Mouse (Mus musculus): ENCODE data around the gene St6galnac5. TPM values are rescaled to one million over a fixed set of nuclear protein-coding genes. Genes with fewer than 3 reads are reported as not detected.

Gene St6galnac5
- polyA plus RNA-seq, 1 experiment from 2014 or later = 0.12 TPM

GRCm38 (mm10) chr3:152925364-152925763 is 56.7 kb downstream of the St6galnac5 start:
- ATAC-seq (ENCODE audit: insufficient number of reproducible peaks, insufficient read depth, low FRiP score, low read depth) = no peak
- WGBS = 64% methylated on average over 8 of the region's 8 CpGs
- H3K9me3 ChIP-seq (ENCODE audit: control insufficient read depth, low read length) = no peaks in the 10 kb centered on the region

DNA sequence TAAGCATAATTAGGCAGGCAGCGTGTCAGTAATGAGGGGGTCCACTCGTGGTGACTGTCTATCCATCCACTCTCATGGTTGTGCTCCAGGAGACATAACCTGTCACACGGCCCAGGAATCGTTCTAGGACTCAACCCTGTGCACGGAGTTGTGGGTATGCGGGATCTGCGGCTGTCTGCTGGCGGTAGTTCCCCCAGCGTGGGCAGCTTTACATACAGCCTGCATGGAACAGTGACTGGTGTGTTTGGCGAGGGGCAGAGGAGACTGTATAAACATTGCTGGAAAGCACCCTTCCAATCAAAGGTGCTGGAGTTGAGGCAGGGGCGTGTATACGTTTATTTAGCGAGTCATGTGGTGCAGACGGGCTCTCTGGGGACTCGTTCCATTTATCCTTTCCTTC is 58.5 kb downstream of the St6galnac5 start:
- no peak for ATAC-seq (ENCODE audit: insufficient number of reproducible peaks, insufficient read depth, low FRiP score, low read depth)

More at GRCm38 (mm10) chr3:152925364-152925763, 56.7 kb downstream of the St6galnac5 start:
- H3K4me3 ChIP-seq (ENCODE audit: control insufficient read depth in 1 of 2, insufficient read depth in 1 of 2, low read depth in 1 of 2, low read length in 2 of 2) = no peak overlapping the region
- H3K4me1 ChIP-seq (ENCODE audit: control insufficient read depth in 2 of 2, insufficient read depth in 2 of 2, low read length in 2 of 2) = peaks cover 5 to 13% of the 10 kb centered on the region in 2 experiments
- H3K36me3 ChIP-seq (ENCODE audit: control insufficient read depth, insufficient read depth, low read length) = no peaks in the 10 kb centered on the region
- H3K9ac ChIP-seq (ENCODE audit: low read length) = no peak overlapping the region
- H3K27ac ChIP-seq (replicated peaks in 1 of 2; ENCODE audit: control insufficient read depth in 1 of 2, insufficient read depth in 1 of 2, low read depth in 2 of 2, low read length in 2 of 2) = no peak overlapping the region
- no peaks in the 10 kb centered on the region for H3K27me3 ChIP-seq (ENCODE audit: control insufficient read depth, insufficient read depth, low read length)
- H3K4me2 ChIP-seq (ENCODE audit: low read length) = no peak overlapping the region

GRCm38 (mm10) chr3:152920365-152920764 is 61.7 kb downstream of the St6galnac5 start:
- Histone ChIP-seq H3K4me2 (ENCODE audit: low read length) (no peak overlapping the region), H3K9ac (ENCODE audit: low read length) (no peak overlapping the region), H3K27me3 (ENCODE audit: control insufficient read depth, insufficient read depth, low read length) (no peaks in the 10 kb centered on the region), H3K4me1 (ENCODE audit: control insufficient read depth in 2 of 2, insufficient read depth in 2 of 2, low read length in 2 of 2) (no peaks in the 10 kb centered on the region), H3K27ac (replicated peaks in 1 of 2; ENCODE audit: control insufficient read depth in 1 of 2, insufficient read depth in 1 of 2, low read depth in 2 of 2, low read length in 2 of 2) (no peak overlapping the region), H3K9me3 (ENCODE audit: control insufficient read depth, low read length) (no peaks in the 10 kb centered on the region), H3K4me3 (ENCODE audit: control insufficient read depth in 1 of 2, insufficient read depth in 1 of 2, low read depth in 1 of 2, low read length in 2 of 2) (no peak overlapping the region), H3K36me3 (ENCODE audit: control insufficient read depth, insufficient read depth, low read length) (no peaks in the 10 kb centered on the region)
- no peak for ATAC-seq (ENCODE audit: insufficient number of reproducible peaks, insufficient read depth, low FRiP score, low read depth)
- WGBS = 67% methylated on average over 3 of the region's 3 CpGs

More for the DNA sequence above, 58.5 kb downstream of the St6galnac5 start:
- Histone ChIP-seq H3K36me3 (ENCODE audit: control insufficient read depth, insufficient read depth, low read length) (no peaks in the 10 kb centered on the region), H3K9me3 (ENCODE audit: control insufficient read depth, low read length) (no peaks in the 10 kb centered on the region), H3K4me1 (ENCODE audit: control insufficient read depth in 2 of 2, insufficient read depth in 2 of 2, low read length in 2 of 2) (peaks cover 5% of the 10 kb centered on the region in 2 experiments), H3K9ac (ENCODE audit: low read length) (no peak overlapping the region), H3K27me3 (ENCODE audit: control insufficient read depth, insufficient read depth, low read length) (no peaks in the 10 kb centered on the region), H3K4me2 (ENCODE audit: low read length) (no peak overlapping the region), H3K4me3 (ENCODE audit: control insufficient read depth in 1 of 2, insufficient read depth in 1 of 2, low read depth in 1 of 2, low read length in 2 of 2) (no peak overlapping the region), H3K27ac (replicated peaks in 1 of 2; ENCODE audit: control insufficient read depth in 1 of 2, insufficient read depth in 1 of 2, low read depth in 2 of 2, low read length in 2 of 2) (no peak overlapping the region)
- WGBS = 69% methylated on average over 15 of the region's 15 CpGs

GRCm38 (mm10) chr3:152919101-152919500 is 62.9 kb downstream of the St6galnac5 start:
- ATAC-seq (ENCODE audit: insufficient number of reproducible peaks, insufficient read depth, low FRiP score, low read depth) = no peak
- H3K9me3 ChIP-seq (ENCODE audit: control insufficient read depth, low read length) = no peaks in the 10 kb centered on the region
- no peak overlapping the region for H3K4me3 ChIP-seq (ENCODE audit: control insufficient read depth in 1 of 2, insufficient read depth in 1 of 2, low read depth in 1 of 2, low read length in 2 of 2)
- no peaks in the 10 kb centered on the region for H3K36me3 ChIP-seq (ENCODE audit: control insufficient read depth, insufficient read depth, low read length)
- no peaks in the 10 kb centered on the region for H3K27me3 ChIP-seq (ENCODE audit: control insufficient read depth, insufficient read depth, low read length)
- no peaks in the 10 kb centered on the region for H3K4me1 ChIP-seq (ENCODE audit: control insufficient read depth in 2 of 2, insufficient read depth in 2 of 2, low read length in 2 of 2)
- no peak overlapping the region for H3K9ac ChIP-seq (ENCODE audit: low read length)
- H3K4me2 ChIP-seq (ENCODE audit: low read length) = no peak overlapping the region
- WGBS = 62% methylated on average over 10 of the region's 10 CpGs
- H3K27ac ChIP-seq (replicated peaks in 1 of 2; ENCODE audit: control insufficient read depth in 1 of 2, insufficient read depth in 1 of 2, low read depth in 2 of 2, low read length in 2 of 2) = no peak overlapping the region

- no peak overlapping the region for H3K9ac ChIP-seq (ENCODE audit: low read length)
- no peaks in the 10 kb centered on the region for H3K36me3 ChIP-seq (ENCODE audit: control insufficient read depth, insufficient read depth, low read length)
- no peak overlapping the region for H3K27ac ChIP-seq (replicated peaks in 1 of 2; ENCODE audit: control insufficient read depth in 1 of 2, insufficient read depth in 1 of 2, low read depth in 2 of 2, low read length in 2 of 2)
- no peaks in the 10 kb centered on the region for H3K4me1 ChIP-seq (ENCODE audit: control insufficient read depth in 2 of 2, insufficient read depth in 2 of 2, low read length in 2 of 2)
- H3K27me3 ChIP-seq (ENCODE audit: control insufficient read depth, insufficient read depth, low read length) = no peaks in the 10 kb centered on the region
- no peaks in the 10 kb centered on the region for H3K9me3 ChIP-seq (ENCODE audit: control insufficient read depth, low read length)
- H3K4me3 ChIP-seq (ENCODE audit: control insufficient read depth in 1 of 2, insufficient read depth in 1 of 2, low read depth in 1 of 2, low read length in 2 of 2) = no peak overlapping the region
- no peak overlapping the region for H3K4me2 ChIP-seq (ENCODE audit: low read length)
- no peak for ATAC-seq (ENCODE audit: insufficient number of reproducible peaks, insufficient read depth, low FRiP score, low read depth)
- 77% methylated on average over 8 of the region's 8 CpGs for WGBS
Measured at GRCm38 (mm10) chr3:152917579-152917978, 64.5 kb downstream of the St6galnac5 start.

GRCm38 (mm10) chr3:152914376-152914775 is 67.7 kb downstream of the St6galnac5 start:
- 87% methylated on average over 6 of the region's 6 CpGs for WGBS
- no peak overlapping the region for H3K4me2 ChIP-seq (ENCODE audit: low read length)
- H3K9me3 ChIP-seq (ENCODE audit: control insufficient read depth, low read length) = no peaks in the 10 kb centered on the region
- H3K4me1 ChIP-seq (ENCODE audit: control insufficient read depth in 2 of 2, insufficient read depth in 2 of 2, low read length in 2 of 2) = peaks cover 0 to 2% of the 10 kb centered on the region in 2 experiments; a peak in 1 of 4 replicates
- H3K9ac ChIP-seq (ENCODE audit: low read length) = no peak overlapping the region
- no peak overlapping the region for H3K27ac ChIP-seq (replicated peaks in 1 of 2; ENCODE audit: control insufficient read depth in 1 of 2, insufficient read depth in 1 of 2, low read depth in 2 of 2, low read length in 2 of 2)
- no peaks in the 10 kb centered on the region for H3K36me3 ChIP-seq (ENCODE audit: control insufficient read depth, insufficient read depth, low read length)
- ATAC-seq (ENCODE audit: insufficient number of reproducible peaks, insufficient read depth, low FRiP score, low read depth) = no peak
- H3K4me3 ChIP-seq (ENCODE audit: control insufficient read depth in 1 of 2, insufficient read depth in 1 of 2, low read depth in 1 of 2, low read length in 2 of 2) = no peak overlapping the region
- H3K27me3 ChIP-seq (ENCODE audit: control insufficient read depth, insufficient read depth, low read length) = no peaks in the 10 kb centered on the region

DNA sequence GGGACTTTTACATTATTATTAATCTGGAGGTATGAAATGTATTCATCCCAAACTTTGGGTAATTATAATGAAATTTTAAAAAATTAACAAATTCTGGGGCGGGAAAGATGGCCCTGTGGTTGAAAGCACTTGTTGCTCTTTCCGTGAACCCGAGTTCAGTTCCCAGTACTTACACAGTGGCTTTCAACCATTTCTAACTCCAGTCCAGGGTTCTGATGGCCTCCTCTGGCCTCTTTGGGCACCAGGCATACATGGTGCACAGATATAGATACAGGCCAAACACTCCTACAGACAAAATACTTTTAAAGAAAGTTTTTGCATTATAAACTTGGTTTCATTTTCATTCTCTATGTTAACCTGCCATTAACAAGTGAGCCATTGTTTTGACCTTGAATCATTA is 68.4 kb downstream of the St6galnac5 start:
- no peak overlapping the region for H3K4me3 ChIP-seq (ENCODE audit: control insufficient read depth in 1 of 2, insufficient read depth in 1 of 2, low read depth in 1 of 2, low read length in 2 of 2)
- ATAC-seq (ENCODE audit: insufficient number of reproducible peaks, insufficient read depth, low FRiP score, low read depth) = no peak
- H3K27me3 ChIP-seq (ENCODE audit: control insufficient read depth, insufficient read depth, low read length) = no peaks in the 10 kb centered on the region
- H3K36me3 ChIP-seq (ENCODE audit: control insufficient read depth, insufficient read depth, low read length) = no peaks in the 10 kb centered on the region
- no peak overlapping the region for H3K4me2 ChIP-seq (ENCODE audit: low read length)
- H3K9ac ChIP-seq (ENCODE audit: low read length) = no peak overlapping the region
- no peaks in the 10 kb centered on the region for H3K9me3 ChIP-seq (ENCODE audit: control insufficient read depth, low read length)
- no peak overlapping the region for H3K27ac ChIP-seq (replicated peaks in 1 of 2; ENCODE audit: control insufficient read depth in 1 of 2, insufficient read depth in 1 of 2, low read depth in 2 of 2, low read length in 2 of 2)
- WGBS = 90% methylated on average over 3 of the region's 3 CpGs
- peaks cover 0 to 2% of the 10 kb centered on the region in 2 experiments; a peak in 1 of 4 replicates for H3K4me1 ChIP-seq (ENCODE audit: control insufficient read depth in 2 of 2, insufficient read depth in 2 of 2, low read length in 2 of 2)

- H3K4me1 ChIP-seq (ENCODE audit: control insufficient read depth in 2 of 2, insufficient read depth in 2 of 2, low read length in 2 of 2) = peaks cover 0 to 2% of the 10 kb centered on the region in 2 experiments; a peak in 1 of 4 replicates
- H3K27ac ChIP-seq (replicated peaks in 1 of 2; ENCODE audit: control insufficient read depth in 1 of 2, insufficient read depth in 1 of 2, low read depth in 2 of 2, low read length in 2 of 2) = no peak overlapping the region
- no peak overlapping the region for H3K4me3 ChIP-seq (ENCODE audit: control insufficient read depth in 1 of 2, insufficient read depth in 1 of 2, low read depth in 1 of 2, low read length in 2 of 2)
- H3K36me3 ChIP-seq (ENCODE audit: control insufficient read depth, insufficient read depth, low read length) = no peaks in the 10 kb centered on the region
- ATAC-seq (ENCODE audit: insufficient number of reproducible peaks, insufficient read depth, low FRiP score, low read depth) = no peak
- H3K9me3 ChIP-seq (ENCODE audit: control insufficient read depth, low read length) = no peaks in the 10 kb centered on the region
- no peak overlapping the region for H3K9ac ChIP-seq (ENCODE audit: low read length)
- H3K27me3 ChIP-seq (ENCODE audit: control insufficient read depth, insufficient read depth, low read length) = no peaks in the 10 kb centered on the region
- no peak overlapping the region for H3K4me2 ChIP-seq (ENCODE audit: low read length)
- 75% methylated on average over 10 of the region's 10 CpGs for WGBS
Measured at GRCm38 (mm10) chr3:152913150-152913549, 68.9 kb downstream of the St6galnac5 start.

Measured in heart, embryonic 14.5 days (tissue).